Mouse (Mus musculus) layer of hippocampus, postnatal 25 days (tissue): Measurements from ENCODE around the gene 1700102P08Rik. TPM values are rescaled to one million over a fixed set of nuclear protein-coding genes. Genes with fewer than 3 reads are reported as not detected.

Source experiments
- DNase-seq, 2 experiments: peaks; one replicate each; pipeline ENCODE4 v3.0.0; 2022; ENCODE audit warnings: mixed read lengths in 2 of 2, low spot score in 1 of 2; ENCODE audit errors: extremely low spot score in 1 of 2
- total RNA-seq, 2 experiments: library from RNA; stranded (reverse); gene quantifications; 2 replicates each; pipeline ENCODE4 v1.2.3; 2021

The 1700102P08Rik gene
- total RNA-seq, 2 experiments from 2014 or later, result 1.4 to 2.4 TPM

GRCm38 (mm10) chr9:108409535-108409934, 16.9 kb downstream of the 1700102P08Rik start:
- no peak for DNase-seq

GRCm38 (mm10) chr9:108411381-108411942, 18.9 kb downstream of the 1700102P08Rik start:
- DNase-seq, result no peak

DNA sequence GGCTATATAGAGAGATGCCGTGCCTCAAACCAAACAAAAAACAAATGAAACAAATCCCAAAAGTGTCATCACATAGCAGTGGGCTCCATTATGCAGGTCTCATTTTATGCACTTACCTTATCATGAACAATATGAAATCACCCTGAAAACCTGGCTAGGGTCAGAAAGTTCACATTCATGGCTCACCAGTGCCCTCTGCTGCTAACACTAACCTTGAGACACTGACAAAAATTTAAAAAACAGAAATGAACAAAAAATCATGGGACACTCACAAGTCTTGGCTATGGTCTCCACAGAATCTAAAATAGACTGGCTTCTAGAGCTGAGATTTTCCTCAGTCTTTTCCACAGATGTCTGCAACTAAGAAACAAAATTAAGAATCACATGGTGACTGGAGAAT, 19.6 kb downstream of the 1700102P08Rik start:
- peak in 1 of 2 experiments; percentile 48 for DNase-seq

- no peak for DNase-seq
Observed at GRCm38 (mm10) chr9:108428384-108428783, 35.8 kb downstream of the 1700102P08Rik start, which contains the start of gene Ccdc36. TSS of gene Ccdc36 (minus strand) at chr9:108428484.

DNA sequence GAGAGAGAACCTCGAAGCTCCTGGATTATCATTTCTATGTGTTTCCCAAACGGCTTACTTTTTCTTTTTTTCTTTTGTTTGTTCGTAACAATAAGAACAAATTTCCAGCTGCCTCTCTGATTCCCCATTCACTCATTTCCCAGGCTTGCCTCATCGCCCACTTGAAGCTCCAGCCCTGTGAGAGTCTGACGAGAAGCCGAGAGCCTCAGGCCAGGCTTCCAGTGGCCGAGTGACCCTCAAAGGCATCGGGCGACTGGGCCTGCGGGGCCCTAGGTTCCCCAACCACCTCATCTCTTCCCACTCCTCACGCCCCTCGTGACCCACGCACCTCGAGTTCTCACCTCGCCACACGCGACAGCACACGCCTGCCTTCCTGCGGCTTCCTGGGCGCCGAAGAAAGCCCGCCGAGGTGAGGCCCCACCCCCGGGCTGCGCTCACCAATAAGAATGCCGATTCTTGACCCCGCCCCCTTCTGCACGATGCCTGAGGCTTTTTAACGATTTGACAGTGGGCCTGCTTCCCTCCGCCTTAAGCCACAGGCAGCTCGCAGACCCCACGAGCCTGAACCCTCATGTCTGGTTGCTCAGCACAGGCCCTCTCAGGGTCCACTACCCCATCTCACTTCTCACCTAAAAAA, 38.9 kb downstream of the 1700102P08Rik start:
- DNase-seq, result no peak

- no peak for DNase-seq
Observed at GRCm38 (mm10) chr9:108436182-108436581, 43.6 kb downstream of the 1700102P08Rik start, which contains the start of gene BC048562. TSS of gene BC048562 (plus strand) at chr9:108436482.

GRCm38 (mm10) chr9:108439176-108439575, 46.6 kb downstream of the 1700102P08Rik start:
- no peak for DNase-seq

DNA sequence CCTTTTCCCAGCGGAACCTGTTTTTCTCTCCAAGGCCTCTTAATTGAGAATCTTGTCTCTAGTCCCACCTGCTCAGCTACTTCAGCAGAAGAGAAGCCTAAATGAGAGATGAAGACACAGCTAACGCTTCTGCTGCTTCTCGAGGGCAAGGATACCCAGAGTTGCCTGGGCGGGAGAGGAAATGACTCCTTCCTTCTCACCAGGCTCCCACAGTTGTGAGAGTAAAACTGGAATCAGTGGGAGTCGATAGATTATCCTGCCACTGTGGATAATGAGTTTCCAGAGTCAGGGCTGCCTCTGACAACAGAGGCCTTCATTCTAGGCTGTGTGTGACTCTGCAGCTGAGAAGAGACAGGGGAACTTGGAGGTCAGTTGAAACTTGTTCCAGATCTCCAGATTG, 47.9 kb downstream of the 1700102P08Rik start:
- no peak for DNase-seq

GRCm38 (mm10) chr9:108441236-108441919, 48.8 kb downstream of the 1700102P08Rik start:
- no peak for DNase-seq

- DNase-seq, result no peak
Observed at GRCm38 (mm10) chr9:108445125-108445524, 52.5 kb downstream of the 1700102P08Rik start.

GRCm38 (mm10) chr9:108449860-108450259, 57.3 kb downstream of the 1700102P08Rik start:
- DNase-seq, result peak in 1 of 2 experiments; percentile 56

GRCm38 (mm10) chr9:108450292-108451169, 57.9 kb downstream of the 1700102P08Rik start:
- DNase-seq, result no peak

DNA sequence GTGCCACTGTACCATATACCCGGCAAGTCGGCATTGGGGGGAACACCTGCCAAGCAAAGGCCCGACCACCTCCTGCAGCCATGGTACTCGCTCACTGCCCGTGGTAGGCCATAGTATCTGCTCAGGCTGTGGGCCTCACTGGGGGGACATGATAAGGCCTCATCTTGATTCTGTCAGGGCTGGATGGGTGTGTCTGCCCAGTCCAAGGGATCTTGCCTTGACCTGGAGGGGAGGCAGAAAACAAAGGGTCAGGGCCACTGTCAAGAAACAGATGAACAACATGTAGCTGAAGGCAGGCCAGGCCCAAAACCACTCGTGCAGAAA, 58.5 kb downstream of the 1700102P08Rik start:
- no peak for DNase-seq

GRCm38 (mm10) chr9:108451519-108452160, 59.0 kb downstream of the 1700102P08Rik start:
- no peak for DNase-seq

- DNase-seq, result peak; percentile 84 to 95
Observed at GRCm38 (mm10) chr9:108452291-108452906, 59.8 kb downstream of the 1700102P08Rik start.

DNA sequence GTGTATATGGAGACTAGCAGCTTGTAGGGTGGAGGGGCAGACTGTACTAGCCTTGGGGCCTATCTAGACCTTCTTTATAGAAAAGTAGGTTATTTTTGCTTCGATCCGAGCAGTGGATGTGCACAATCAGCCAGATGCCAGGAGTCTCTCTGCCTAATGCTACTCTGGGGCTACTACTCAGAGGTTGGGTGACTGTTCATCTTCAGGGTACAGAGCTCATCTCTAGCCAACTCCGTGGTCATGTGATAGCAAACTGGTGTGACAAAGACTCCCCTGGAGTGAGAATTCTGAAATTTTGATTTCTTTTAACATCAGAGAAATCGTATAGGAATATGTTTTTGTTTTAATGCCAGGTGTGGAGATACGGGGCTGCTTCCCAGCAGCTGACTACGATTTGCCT, 60.3 kb downstream of the 1700102P08Rik start:
- DNase-seq, result no peak

- DNase-seq, result no peak
Observed at GRCm38 (mm10) chr9:108453458-108453857, 60.9 kb downstream of the 1700102P08Rik start.

- no peak for DNase-seq
Observed at GRCm38 (mm10) chr9:108454429-108454828, 61.8 kb downstream of the 1700102P08Rik start.

GRCm38 (mm10) chr9:108455747-108456571, 63.4 kb downstream of the 1700102P08Rik start:
- no peak for DNase-seq
